Mouse (Mus musculus): ENCODE data around the gene Lsp1.

Lsp1 gene

DNA sequence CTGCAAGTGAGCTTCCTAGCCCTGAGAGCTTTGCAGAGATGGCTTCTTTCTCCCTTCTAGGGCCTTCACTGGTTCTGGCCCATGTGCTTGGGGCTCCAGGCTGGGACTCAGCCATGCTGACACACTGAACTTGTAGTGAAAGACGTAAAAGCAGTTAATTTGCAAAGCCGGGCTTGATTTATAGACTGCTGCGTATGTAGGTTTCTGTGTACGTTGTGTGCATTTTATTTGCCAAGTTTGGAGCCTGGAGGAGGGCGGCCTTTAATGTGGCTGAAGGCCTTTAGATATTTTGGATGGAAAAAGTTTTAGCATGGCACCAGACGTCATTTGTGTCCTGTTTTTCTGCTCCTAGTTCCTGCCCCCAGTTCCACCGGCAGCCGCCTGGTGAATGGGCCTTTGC, 79.2 kb downstream of the Lsp1 start:
- DNase-seq (ENCODE audit: low read depth), result no peak

DNA sequence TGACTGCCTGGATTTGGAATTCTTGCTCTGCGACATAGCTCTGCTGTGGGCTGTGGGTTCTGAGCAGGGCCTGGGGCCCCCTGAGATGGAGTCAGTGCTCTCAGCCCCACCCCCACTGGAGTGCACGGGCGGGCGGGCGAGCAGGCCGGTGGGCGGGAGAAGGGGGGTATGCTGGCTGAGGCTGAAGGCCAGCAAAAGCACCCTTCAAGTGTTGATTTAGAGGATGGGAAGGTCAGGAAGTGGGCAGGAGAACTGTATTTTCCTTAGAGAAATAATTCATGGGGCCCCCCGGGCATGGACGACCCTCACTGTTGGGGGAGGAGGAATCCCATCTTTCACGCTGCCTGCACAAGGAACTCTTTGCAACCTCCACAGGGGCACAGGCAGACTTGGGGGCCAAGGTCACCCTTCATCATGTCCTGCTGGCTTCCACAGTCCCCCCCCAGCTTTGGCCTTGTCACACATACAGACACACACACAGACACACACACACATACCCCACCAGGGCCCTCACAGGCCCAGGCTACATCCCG, 82.2 kb downstream of the Lsp1 start:
- DNase-seq (ENCODE audit: low read depth), result no peak
